Mouse (Mus musculus) intestine, embryonic 15.5 days (tissue): ENCODE measurements at regions not wholly inside any gene's neighbourhood (a gene's known extent, or its start where the extent isn't known, plus 50 kb on each side); places are given as distances from the start of the nearest gene placed in this dataset.

Experiments used
- ATAC-seq: fragments of 200-750 bp; cut with Nextera tagmentation; 2 replicates; pipeline ENCODE4 v1.8.0; 2017; ENCODE audit warnings: moderate TSS enrichment, moderate library complexity
- H3K27ac ChIP-seq: fragments of 300-500 bp; sonication (generic); 2 replicates; pipeline ENCODE4 v1.5.1; 2015; ENCODE audit warnings: mild to moderate bottlenecking, inconsistent platforms
- H3K27me3 ChIP-seq: fragments of 300-500 bp; sonication (generic); replicated peaks from 2 replicates; pipeline ENCODE4 v1.6.1; 2015; ENCODE audit warnings: inconsistent platforms
- H3K36me3 ChIP-seq: fragments of 300-500 bp; sonication (generic); 2 replicates; pipeline ENCODE4 v1.6.1; 2015; ENCODE audit warnings: inconsistent platforms
- H3K4me1 ChIP-seq: fragments of 300-500 bp; sonication (generic); replicated peaks from 2 replicates; pipeline ENCODE4 v1.6.1; 2015; ENCODE audit warnings: inconsistent platforms
- H3K4me2 ChIP-seq: fragments of 300-500 bp; sonication (generic); replicated peaks from 2 replicates; pipeline ENCODE4 v1.6.1; 2015; ENCODE audit warnings: mild to moderate bottlenecking, inconsistent platforms
- H3K4me3 ChIP-seq: fragments of 300-500 bp; sonication (generic); replicated peaks from 2 replicates; pipeline ENCODE4 v1.5.1; 2015; ENCODE audit warnings: inconsistent platforms
- H3K9ac ChIP-seq: fragments of 300-500 bp; sonication (generic); 2 replicates; pipeline ENCODE4 v1.6.1; 2015; ENCODE audit warnings: inconsistent platforms
- H3K9me3 ChIP-seq: fragments of 300-500 bp; sonication (generic); 2 replicates; pipeline ENCODE4 v1.6.1; 2016; ENCODE audit warnings: inconsistent platforms
- WGBS: fragments of 180-500 bp; shearing (Covaris S2); methylation state at CpG from one replicate; pipeline ENCODE4 v1.1.7; 2015; 5-methylcytosine and 5-hydroxymethylcytosine counted together

DNA sequence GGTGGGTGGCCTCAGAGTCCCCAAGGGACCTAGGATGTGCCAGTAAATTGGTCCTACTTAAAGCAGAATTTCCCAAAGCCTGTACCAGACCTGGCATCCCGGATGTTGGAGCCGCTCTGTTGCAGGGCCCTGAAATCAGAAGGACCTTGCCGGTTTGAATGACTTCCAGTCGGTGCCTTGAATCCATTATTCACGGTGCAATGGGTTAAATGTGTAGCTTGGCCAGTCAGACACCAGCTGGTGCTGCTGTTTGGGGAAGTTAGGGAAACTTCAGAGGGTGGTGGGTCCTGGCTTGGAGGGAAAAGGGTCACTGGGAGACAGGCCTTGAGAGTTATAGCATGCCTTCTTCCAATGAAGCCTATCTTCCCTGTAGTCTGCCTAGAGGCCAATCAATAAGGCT lies 135.5 kb upstream of the Tbx3 start:
- H3K4me3 ChIP-seq: no peak overlapping the region
- H3K9ac ChIP-seq: no peak overlapping the region
- no peaks in the 10 kb centered on the region for H3K4me1 ChIP-seq
- H3K36me3 ChIP-seq: no peaks in the 10 kb centered on the region
- ATAC-seq: no peak
- WGBS: 77% methylated on average over 5 of the region's 5 CpGs
- H3K27ac ChIP-seq: no peak overlapping the region
- H3K9me3 ChIP-seq: no peaks in the 10 kb centered on the region
- H3K27me3 ChIP-seq: no peaks in the 10 kb centered on the region
- H3K4me2 ChIP-seq: no peak overlapping the region

DNA sequence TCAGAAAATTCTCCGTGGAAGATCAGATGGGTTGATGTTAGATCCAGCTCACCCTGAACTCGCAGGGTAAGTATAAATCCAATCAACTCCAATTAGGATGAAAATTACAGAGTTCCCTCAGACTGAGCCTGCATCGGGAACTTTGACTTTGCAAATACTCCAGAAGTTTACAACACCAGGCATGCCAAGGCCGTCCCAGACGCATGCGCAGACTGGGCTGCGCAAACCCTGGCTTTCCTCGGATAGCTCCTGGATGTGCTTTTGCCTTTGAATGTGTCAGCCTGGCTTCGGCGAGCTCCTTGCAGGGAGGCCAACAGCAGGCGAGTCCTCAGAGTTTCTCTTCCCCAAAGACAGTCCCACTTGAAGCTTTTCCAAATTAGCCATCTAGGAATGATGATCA lies 127.6 kb upstream of the Tbx3 start:
- no peaks in the 10 kb centered on the region for H3K4me1 ChIP-seq
- H3K27ac ChIP-seq: no peak overlapping the region
- H3K36me3 ChIP-seq: no peaks in the 10 kb centered on the region
- no peak overlapping the region for H3K4me3 ChIP-seq
- H3K9ac ChIP-seq: no peak overlapping the region
- H3K27me3 ChIP-seq: no peaks in the 10 kb centered on the region; the same call in 1 of the 2 replicates
- 74% methylated on average over 11 of the region's 11 CpGs for WGBS
- H3K9me3 ChIP-seq: no peaks in the 10 kb centered on the region
- ATAC-seq: no peak
- H3K4me2 ChIP-seq: no peak overlapping the region

DNA sequence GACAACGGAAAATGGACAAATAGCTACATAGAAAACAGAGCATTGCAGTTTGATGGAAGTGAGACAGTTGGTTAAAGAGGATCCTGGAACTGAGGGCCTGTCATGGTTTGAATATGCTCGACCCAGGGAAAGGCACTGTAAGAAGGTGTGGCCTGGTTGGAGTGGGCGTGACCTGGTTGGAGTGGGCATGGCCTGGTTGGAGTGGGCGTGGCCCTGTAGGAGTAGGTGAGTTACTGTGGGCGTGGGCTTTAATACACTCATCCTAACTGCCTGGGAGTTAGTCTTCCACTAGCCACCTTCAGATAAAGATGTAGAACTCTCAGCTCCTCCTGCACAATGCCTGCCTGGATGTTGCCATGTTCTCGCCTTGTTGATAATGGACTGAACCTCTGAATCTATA lies 126.8 kb upstream of the Tbx3 start:
- Histone ChIP-seq H3K4me1 (no peaks in the 10 kb centered on the region), H3K4me2 (no peak overlapping the region), H3K36me3 (no peaks in the 10 kb centered on the region), H3K4me3 (no peak overlapping the region), H3K9me3 (no peaks in the 10 kb centered on the region), H3K27me3 (no peaks in the 10 kb centered on the region; the same call in 1 of the 2 replicates), H3K27ac (no peak overlapping the region), H3K9ac (no peak overlapping the region)
- 82% methylated on average over 6 of the region's 6 CpGs for WGBS
- ATAC-seq: 0 out of 2 replicates have a peak, but pooled peaks have one; percentile 28

DNA sequence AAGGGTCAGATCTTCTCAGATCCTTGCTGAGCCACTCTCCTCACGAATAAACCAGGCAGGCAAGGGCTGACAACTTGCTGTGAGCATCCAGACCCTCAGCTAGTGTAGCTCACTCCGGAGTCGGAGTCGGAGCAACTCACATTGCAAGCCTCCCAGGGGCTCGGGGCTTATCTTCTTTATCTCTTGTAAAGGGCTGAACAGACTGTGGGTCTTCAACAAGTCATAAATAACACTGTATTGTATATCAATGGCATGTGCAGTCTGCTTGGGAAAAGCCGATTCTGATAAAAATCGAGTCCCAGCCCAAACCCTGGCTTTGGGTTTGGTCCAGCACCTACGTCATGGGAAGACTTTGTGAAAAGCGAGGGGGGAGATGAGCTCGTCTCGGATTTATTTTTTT lies 125.8 kb upstream of the Tbx3 start:
- Histone ChIP-seq H3K27me3 (no peaks in the 10 kb centered on the region; the same call in 1 of the 2 replicates), H3K9ac (no peak overlapping the region), H3K27ac (no peak overlapping the region), H3K4me1 (no peaks in the 10 kb centered on the region), H3K36me3 (no peaks in the 10 kb centered on the region), H3K9me3 (no peaks in the 10 kb centered on the region), H3K4me3 (no peak overlapping the region), H3K4me2 (no peak overlapping the region)
- no peak for ATAC-seq
- 46% methylated on average over 11 of the region's 11 CpGs for WGBS

DNA sequence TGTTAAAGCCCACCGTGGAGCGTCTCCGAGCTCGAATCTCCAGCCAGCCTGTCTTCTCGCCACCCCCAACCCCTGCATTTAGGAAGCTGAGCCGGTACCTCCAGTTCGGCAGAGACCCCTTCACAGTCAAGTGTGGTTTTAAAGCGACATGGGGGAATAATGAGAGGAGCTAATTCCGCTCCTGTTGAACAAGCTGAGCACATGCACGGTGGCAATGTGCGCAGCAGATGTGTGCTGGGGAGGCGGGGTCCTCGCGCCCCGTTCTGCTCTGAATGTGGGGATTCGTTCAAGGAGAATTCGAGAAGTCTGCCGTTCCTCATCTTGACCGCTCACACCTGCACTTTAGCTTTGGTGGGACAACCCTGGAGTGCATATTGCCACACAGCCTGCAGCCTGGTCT lies 123.4 kb upstream of the Tbx3 start:
- Histone ChIP-seq H3K9me3 (no peaks in the 10 kb centered on the region), H3K27ac (no peak overlapping the region), H3K36me3 (no peaks in the 10 kb centered on the region), H3K9ac (no peak overlapping the region), H3K4me2 (no peak overlapping the region), H3K4me1 (no peaks in the 10 kb centered on the region), H3K27me3 (no peaks in the 10 kb centered on the region; the same call in 1 of the 2 replicates), H3K4me3 (no peak overlapping the region)
- no peak for ATAC-seq
- WGBS: 78% methylated on average over 19 of the region's 19 CpGs

DNA sequence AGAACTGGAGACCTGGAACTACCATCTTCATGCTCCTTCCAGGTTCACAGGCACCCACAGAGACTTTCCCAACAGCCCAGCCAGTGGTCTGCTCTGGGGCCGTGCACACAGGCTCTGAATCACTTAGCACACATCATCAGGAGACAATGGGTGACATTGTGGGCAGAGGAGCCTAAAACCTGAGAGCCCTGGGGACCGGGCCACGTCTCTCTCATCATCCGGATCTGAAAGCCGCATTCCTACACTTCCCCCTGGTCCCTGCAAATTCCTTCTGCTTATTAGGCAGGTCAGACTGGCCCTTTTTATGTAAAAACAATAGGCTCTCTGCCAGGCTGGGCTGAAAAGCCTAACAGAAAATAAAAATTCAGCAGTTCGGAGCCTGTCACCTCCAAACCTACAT lies 119.6 kb upstream of the Tbx3 start:
- H3K36me3 ChIP-seq: no peaks in the 10 kb centered on the region
- H3K4me3 ChIP-seq: no peak overlapping the region
- WGBS: 57% methylated on average over 6 of the region's 6 CpGs
- ATAC-seq: no peak
- no peaks in the 10 kb centered on the region for H3K4me1 ChIP-seq
- H3K27ac ChIP-seq: no peak overlapping the region
- no peaks in the 10 kb centered on the region; the same call in 1 of the 2 replicates for H3K27me3 ChIP-seq
- no peak overlapping the region for H3K9ac ChIP-seq
- no peak overlapping the region for H3K4me2 ChIP-seq
- H3K9me3 ChIP-seq: no peaks in the 10 kb centered on the region

DNA sequence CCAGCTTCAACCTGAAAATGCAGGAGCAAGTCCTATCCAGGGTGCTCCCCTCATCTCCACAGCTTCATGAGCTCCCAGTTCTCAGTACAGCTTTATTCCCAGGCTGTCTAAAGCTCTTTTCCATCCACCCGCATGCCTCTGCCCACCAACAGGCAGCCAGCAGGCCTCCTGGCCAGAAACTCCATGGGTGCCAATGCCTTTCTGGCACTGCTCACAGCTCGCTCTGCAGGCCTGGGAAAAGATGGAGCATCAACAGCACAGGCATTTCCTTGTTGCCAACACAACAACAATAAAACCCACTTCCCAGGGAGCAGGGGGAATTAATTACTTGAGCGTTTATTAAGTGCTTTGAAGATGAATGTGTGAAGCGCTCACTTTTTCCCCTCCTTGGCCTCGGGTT lies 117.0 kb upstream of the Tbx3 start:
- H3K27ac ChIP-seq: no peak overlapping the region
- H3K4me3 ChIP-seq: no peak overlapping the region
- H3K4me2 ChIP-seq: no peak overlapping the region
- no peaks in the 10 kb centered on the region for H3K27me3 ChIP-seq
- no peaks in the 10 kb centered on the region for H3K9me3 ChIP-seq
- 56% methylated on average over 5 of the region's 5 CpGs for WGBS
- ATAC-seq: no peak
- no peak overlapping the region for H3K9ac ChIP-seq
- H3K36me3 ChIP-seq: no peaks in the 10 kb centered on the region
- H3K4me1 ChIP-seq: no peaks in the 10 kb centered on the region

DNA sequence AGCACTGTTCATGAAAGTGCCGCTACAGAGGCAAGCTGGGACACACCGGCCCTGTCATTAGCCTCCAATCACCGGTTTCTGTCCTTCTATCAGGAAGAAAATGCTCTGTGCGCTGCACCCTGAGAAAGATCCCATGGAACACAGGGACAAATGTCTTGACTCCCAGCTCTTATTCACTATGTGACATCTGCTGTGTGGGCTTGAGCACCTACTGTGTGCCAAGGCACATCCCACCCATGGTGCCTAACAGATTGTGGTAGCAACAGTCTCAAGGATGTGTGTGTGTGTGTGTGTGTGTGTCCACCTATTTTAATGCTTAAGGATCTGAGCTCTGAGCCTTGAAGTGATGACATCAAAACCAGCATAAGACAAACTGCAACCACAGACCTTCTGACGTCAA lies 113.4 kb upstream of the Tbx3 start:
- WGBS: 60% methylated on average over 5 of the region's 5 CpGs
- H3K9ac ChIP-seq: no peak overlapping the region
- no peaks in the 10 kb centered on the region for H3K36me3 ChIP-seq
- H3K27me3 ChIP-seq: no peaks in the 10 kb centered on the region
- no peak overlapping the region for H3K27ac ChIP-seq
- no peak overlapping the region for H3K4me3 ChIP-seq
- ATAC-seq: no peak
- no peaks in the 10 kb centered on the region for H3K4me1 ChIP-seq
- no peaks in the 10 kb centered on the region for H3K9me3 ChIP-seq
- H3K4me2 ChIP-seq: no peak overlapping the region

DNA sequence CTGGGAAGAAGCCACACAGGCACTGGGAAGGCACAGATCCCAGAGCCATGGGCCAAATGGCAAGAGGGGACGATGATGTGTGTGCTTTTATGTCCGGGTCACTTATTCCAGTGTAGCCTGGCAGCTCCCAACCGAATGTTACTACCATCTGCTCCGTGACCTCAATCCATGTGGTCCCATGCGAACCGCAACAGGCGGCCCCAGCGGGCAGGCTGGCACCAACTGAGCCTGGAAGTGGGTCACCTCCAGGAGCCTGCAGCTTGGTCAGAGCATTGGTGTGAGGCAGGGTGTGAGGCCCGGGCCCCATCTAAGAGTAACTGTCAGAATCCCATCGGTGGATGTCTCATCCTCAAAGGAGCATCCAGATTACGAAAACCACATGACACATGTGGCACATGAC lies 110.8 kb upstream of the Tbx3 start:
- 90% methylated on average over 11 of the region's 11 CpGs for WGBS
- ATAC-seq: no peak
- Histone ChIP-seq H3K27ac (no peak overlapping the region), H3K4me2 (no peak overlapping the region), H3K36me3 (no peaks in the 10 kb centered on the region), H3K9ac (no peak overlapping the region), H3K4me1 (peaks cover 9% of the 10 kb centered on the region), H3K9me3 (no peaks in the 10 kb centered on the region), H3K27me3 (peaks cover 5% of the 10 kb centered on the region; the same call in 1 of the 2 replicates), H3K4me3 (no peak overlapping the region)

DNA sequence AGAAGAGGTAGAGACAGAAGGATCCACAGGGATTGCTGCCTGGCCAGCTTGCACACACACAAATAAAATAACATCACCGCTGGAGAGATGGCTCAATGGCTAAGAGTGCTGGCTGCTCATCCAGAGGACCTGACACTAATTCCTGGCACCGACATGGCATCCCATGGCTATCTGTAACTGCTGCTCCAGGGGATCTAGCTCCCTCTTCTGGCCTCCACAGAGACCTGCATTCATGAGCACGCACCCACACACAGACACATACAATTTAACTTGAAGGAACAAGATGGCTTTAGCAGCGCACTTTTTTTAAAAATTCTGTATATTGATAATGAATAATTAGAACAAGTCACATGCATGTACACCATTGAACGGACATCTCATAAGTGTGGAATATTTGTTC lies 110.1 kb upstream of the Tbx3 start:
- peaks cover 5% of the 10 kb centered on the region; the same call in 1 of the 2 replicates for H3K27me3 ChIP-seq
- ATAC-seq: no peak
- no peak overlapping the region for H3K9ac ChIP-seq
- H3K9me3 ChIP-seq: no peaks in the 10 kb centered on the region
- 93% methylated on average over 5 of the region's 5 CpGs for WGBS
- no peak overlapping the region for H3K4me3 ChIP-seq
- no peak overlapping the region for H3K4me2 ChIP-seq
- H3K4me1 ChIP-seq: peaks cover 9% of the 10 kb centered on the region
- no peak overlapping the region for H3K27ac ChIP-seq
- no peaks in the 10 kb centered on the region for H3K36me3 ChIP-seq

DNA sequence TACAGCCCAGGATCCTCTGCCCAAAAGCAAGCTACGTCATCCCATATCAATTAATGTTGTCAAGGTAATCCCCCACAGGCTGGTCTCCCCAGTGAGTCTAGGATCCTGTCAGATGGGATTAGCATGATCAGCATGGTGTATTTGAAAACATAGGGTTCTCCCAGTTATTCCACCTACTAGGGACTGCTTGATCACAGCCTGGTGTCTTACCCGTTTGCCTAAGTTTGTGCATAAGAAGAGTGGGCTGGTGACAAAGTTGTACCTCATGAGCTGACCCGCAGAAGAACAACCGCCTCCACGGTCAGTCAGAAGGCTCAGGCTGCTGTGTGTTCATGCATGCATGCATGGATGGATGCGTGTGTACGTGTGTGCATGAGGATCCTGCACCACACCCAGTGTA lies 108.9 kb upstream of the Tbx3 start:
- H3K27me3 ChIP-seq: peaks cover 5% of the 10 kb centered on the region; the same call in 1 of the 2 replicates

DNA sequence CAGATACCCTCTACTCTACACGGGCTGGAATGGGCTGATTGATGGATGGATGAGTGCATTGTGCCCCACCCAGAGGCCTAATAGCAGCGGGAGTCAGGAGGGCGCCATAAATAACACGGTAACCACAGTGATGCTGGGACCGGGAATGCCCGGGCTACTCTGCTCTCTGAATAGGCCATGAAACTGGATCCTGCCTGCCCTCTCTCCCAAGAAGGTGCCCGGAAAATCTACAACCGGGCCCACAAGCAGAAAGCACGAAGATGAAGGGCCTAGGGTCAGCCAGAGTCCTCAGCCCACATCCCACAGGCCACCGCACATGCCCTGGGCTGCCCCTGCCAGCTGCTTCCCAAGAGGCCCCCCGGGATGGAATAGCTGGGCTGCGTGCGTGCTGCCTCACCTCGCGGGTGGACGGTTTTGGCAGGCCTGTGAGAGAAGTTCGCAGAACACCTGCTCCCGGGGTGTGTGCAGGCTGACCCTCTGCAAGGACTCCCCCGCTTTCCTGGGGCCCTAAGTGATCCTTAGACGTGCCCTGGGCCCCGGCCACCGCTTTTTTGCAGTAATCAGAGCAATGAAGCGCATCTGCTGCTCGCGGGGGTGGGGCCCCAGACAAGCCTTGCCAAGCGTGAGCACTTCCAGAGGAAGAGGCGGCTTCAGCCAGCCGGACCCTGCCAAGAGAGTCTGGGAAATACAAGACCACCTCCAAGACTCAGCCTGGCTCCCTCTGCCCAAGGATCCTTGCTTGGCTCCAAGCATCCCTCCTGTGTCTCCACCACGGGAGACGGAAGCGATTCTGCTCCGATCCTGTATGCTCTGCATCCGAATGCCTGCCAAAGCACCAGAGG lies 106.7 kb upstream of the Tbx3 start:
- Histone ChIP-seq H3K27ac (no peak overlapping the region), H3K27me3 (peaks cover 5% of the 10 kb centered on the region; the same call in 1 of the 2 replicates), H3K9me3 (no peaks in the 10 kb centered on the region), H3K4me3 (no peak overlapping the region), H3K36me3 (no peaks in the 10 kb centered on the region), H3K4me1 (peaks cover 9% of the 10 kb centered on the region), H3K4me2 (peak overlapping the region; percentile 39), H3K9ac (no peak overlapping the region; the same call in 1 of the 2 replicates)
- ATAC-seq: no peak
- 16% methylated on average over 33 of the region's 33 CpGs for WGBS

More for the DNA sequence above, 108.9 kb upstream of the Tbx3 start:
- no peak overlapping the region for H3K27ac ChIP-seq
- no peaks in the 10 kb centered on the region for H3K9me3 ChIP-seq
- no peak overlapping the region for H3K4me3 ChIP-seq
- WGBS: 82% methylated on average over 7 of the region's 7 CpGs
- H3K4me1 ChIP-seq: peaks cover 9% of the 10 kb centered on the region
- no peak overlapping the region for H3K9ac ChIP-seq
- no peaks in the 10 kb centered on the region for H3K36me3 ChIP-seq
- no peak for ATAC-seq
- no peak overlapping the region for H3K4me2 ChIP-seq

DNA sequence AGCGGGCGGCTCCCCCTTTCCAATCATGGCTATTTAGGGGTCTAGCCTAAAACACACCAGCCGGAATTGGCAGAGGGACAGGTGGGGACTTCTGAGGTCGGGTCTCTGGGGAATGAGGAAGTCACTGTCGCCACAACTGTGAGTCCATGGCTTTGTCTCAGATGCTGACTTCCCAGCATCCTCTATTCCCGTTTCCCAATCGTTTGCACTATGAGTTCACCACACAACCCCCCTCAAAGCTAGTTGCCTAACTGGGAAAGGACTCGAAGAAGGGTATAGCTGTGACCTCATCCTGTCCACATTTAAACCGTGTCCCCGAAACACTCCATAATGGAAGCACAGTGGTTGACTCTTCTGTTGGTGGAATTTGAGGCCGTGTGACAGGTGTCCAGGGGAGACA lies 102.8 kb upstream of the Tbx3 start:
- Histone ChIP-seq H3K4me1 (peaks cover 9% of the 10 kb centered on the region), H3K4me3 (no peak overlapping the region), H3K27me3 (peaks cover 5% of the 10 kb centered on the region; the same call in 1 of the 2 replicates), H3K27ac (no peak overlapping the region), H3K4me2 (no peak overlapping the region), H3K9ac (no peak overlapping the region), H3K36me3 (no peaks in the 10 kb centered on the region), H3K9me3 (no peaks in the 10 kb centered on the region)
- ATAC-seq: no peak
- WGBS: 79% methylated on average over 11 of the region's 11 CpGs
